Comparison of ENCODE assay signal across 21 mouse cellular contexts in the genomic region with DNA sequence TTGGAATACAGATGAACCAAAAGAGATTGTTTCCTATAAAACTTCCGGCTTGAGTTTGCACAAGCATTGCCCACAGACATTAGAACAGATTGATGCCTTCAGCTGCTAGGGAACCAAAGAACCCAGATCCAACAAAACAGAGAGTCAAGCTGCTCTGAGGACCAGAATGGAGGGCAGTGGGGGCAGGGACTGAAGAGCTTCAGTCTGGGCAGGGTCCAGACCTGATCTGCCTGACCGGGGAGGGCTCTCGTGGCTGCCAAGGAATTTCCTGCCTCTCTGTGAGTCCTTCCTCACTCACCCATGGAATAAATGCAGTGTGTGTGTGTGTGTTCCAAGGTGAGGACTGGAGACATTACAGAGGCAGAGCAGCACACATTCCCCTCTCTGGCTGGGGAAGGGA. TPM values are rescaled to one million over a fixed set of nuclear protein-coding genes. Genes with fewer than 3 reads are reported as not detected.
A peak's percentile ranks its signal among the peaks of the same experiment; 100 is the strongest.
DNase-seq lines count a peak whose midpoint lies in the region; ATAC-seq and TF ChIP-seq lines count a peak whose summit lies in the region.
"Had no signal": no experiment of that assay in that cellular context is flagged by ENCODE, and none has a peak within 500 bp of the region (broad histone marks: within the 10 kb centered on the region; RNA-seq: fewer than 3 reads in every experiment).

No protein-coding gene starts in this region.

- peak; percentile 39 to 59 for DNase-seq in cerebellum, postnatal 10 days
- no peak for DNase-seq in cerebellum, adult 9-11 months
- no peak for DNase-seq in lung, postnatal 25 days (ENCODE audit: low spot score)
- DNase-seq in kidney, postnatal 0 days (ENCODE audit: low spot score) = peak; percentile 9
- DNase-seq in layer of hippocampus, adult 9-10 months (ENCODE audit: low spot score) = peak; percentile 31
- DNase-seq in right cerebral cortex, adult 18-20 months = no peak
- DNase-seq in adrenal gland, postnatal 4 days (ENCODE audit: low spot score in 2 of 2) = no peak
- DNase-seq: adrenal gland, adult 2 months; cerebellum, adult 11-12 months; gastrocnemius, postnatal 25 days; lung, adult 18-20 months; retina, postnatal 1 day; thymus, adult 18-20 months had no signal

- no peak overlapping the region for H3K9ac ChIP-seq in lung, embryonic 15.5 days
- no peak overlapping the region for H3K9ac ChIP-seq in kidney, postnatal 0 days (ENCODE audit: low read depth, low read length)
- H3K9ac ChIP-seq: embryonic facial prominence, embryonic 13.5 days; hindbrain, embryonic 13.5 days; limb, embryonic 15.5 days had no signal

- H3K4me3 ChIP-seq in lung, embryonic 15.5 days = no peak overlapping the region
- H3K4me3 ChIP-seq in kidney, postnatal 0 days (replicated peaks; ENCODE audit: low read depth, low read length) = no peak overlapping the region
- H3K4me3 ChIP-seq: embryonic facial prominence, embryonic 13.5 days; hindbrain, embryonic 13.5 days; limb, embryonic 15.5 days; megakaryocyte, embryonic 14.5 days had no signal

- no peaks in the 10 kb centered on the region for H3K27me3 ChIP-seq in lung, embryonic 15.5 days
- H3K27me3 ChIP-seq in kidney, postnatal 0 days (ENCODE audit: insufficient read depth, low read length) = no peaks in the 10 kb centered on the region
- H3K27me3 ChIP-seq: embryonic facial prominence, embryonic 13.5 days; hindbrain, embryonic 13.5 days; limb, embryonic 15.5 days had no signal

- H3K4me2 ChIP-seq in lung, embryonic 15.5 days = no peak overlapping the region
- H3K4me2 ChIP-seq in kidney, postnatal 0 days (ENCODE audit: low read length) = no peak overlapping the region
- H3K4me2 ChIP-seq: embryonic facial prominence, embryonic 13.5 days; hindbrain, embryonic 13.5 days; limb, embryonic 15.5 days had no signal

- H3K4me1 ChIP-seq in lung, embryonic 15.5 days = peaks cover 7% of the 10 kb centered on the region; the same call in 1 of the 2 replicates
- 0 out of 2 replicates have a peak, but pooled peaks cover 6% of the 10 kb centered on the region for H3K4me1 ChIP-seq in kidney, postnatal 0 days (replicated peaks; ENCODE audit: insufficient read depth, low read length)
- H3K4me1 ChIP-seq: hindbrain, embryonic 13.5 days; limb, embryonic 15.5 days; megakaryocyte, embryonic 14.5 days had no signal

- H3K36me3 ChIP-seq in lung, embryonic 15.5 days = no peaks in the 10 kb centered on the region
- no peaks in the 10 kb centered on the region for H3K36me3 ChIP-seq in kidney, postnatal 0 days (ENCODE audit: insufficient read depth, low read length)
- H3K36me3 ChIP-seq: embryonic facial prominence, embryonic 13.5 days; G1E; hindbrain, embryonic 13.5 days; limb, embryonic 15.5 days had no signal

- H3K27ac ChIP-seq in lung, embryonic 15.5 days = 0 out of 2 replicates have a peak overlapping the region, but pooled peaks have one; percentile 14
- H3K27ac ChIP-seq in kidney, postnatal 0 days = peak overlapping the region; percentile 37; the same call in 1 of the 2 replicates
- H3K27ac ChIP-seq: embryonic facial prominence, embryonic 13.5 days; hindbrain, embryonic 13.5 days; limb, embryonic 15.5 days had no signal

- H3K9me3 ChIP-seq in lung, embryonic 15.5 days = no peaks in the 10 kb centered on the region
- H3K9me3 ChIP-seq in kidney, postnatal 0 days (replicated peaks; ENCODE audit: low read length) = no peaks in the 10 kb centered on the region
- H3K9me3 ChIP-seq: embryonic facial prominence, embryonic 13.5 days; G1E; hindbrain, embryonic 13.5 days; limb, embryonic 15.5 days had no signal

- no peak for TF ChIP-seq CTCF in kidney, postnatal 0 days (IDR thresholded peaks at IDR 0.05; ENCODE audit: low read depth)

- no peak for ATAC-seq in lung, embryonic 15.5 days (ENCODE audit: borderline replicate concordance, extremely low read depth, low FRiP score, low TSS enrichment)
- no peak for ATAC-seq in kidney, postnatal 0 days (replicated peaks; ENCODE audit: low FRiP score, low read depth)
- ATAC-seq: CD4-positive, CD25-positive, alpha-beta regulatory T cell, adult 4 months; midbrain, embryonic 16.5 days had no signal

- 26% methylated on average over 3 of the region's 3 CpGs for WGBS in lung, embryonic 15.5 days
- WGBS in kidney, postnatal 0 days = 33% methylated on average over 3 of the region's 3 CpGs

RNA-seq across cellular contexts. Expression of a gene that starts 17.2 kb away (rescaled TPM):
- 4.0 and 6.1 TPM in 2 replicates for polyA plus RNA-seq in lung, embryonic 15.5 days (2015; fragmentation: Nextera tagmentation; extraction: Ambion mirVana)
- polyA plus RNA-seq in kidney, postnatal 0 days (2015; fragmentation: Nextera tagmentation; extraction: Ambion mirVana) = 2.9 and 3.9 TPM in 2 replicates
- total RNA-seq in adrenal gland, postnatal 4 days (2021) = under 1 TPM; 0.54 to 0.59 TPM
- total RNA-seq: adrenal gland, adult 2 months; G1E had no signal
- polyA plus RNA-seq: adrenal gland, adult 2 months; CD4-positive, CD25-positive, alpha-beta regulatory T cell, adult 4 months; G1E had no signal

RNA-seq across cellular contexts. Expression of a gene that starts 17.8 kb away (rescaled TPM):
- 52.1 and 54.7 TPM in 2 replicates for polyA plus RNA-seq in lung, embryonic 15.5 days (2015; fragmentation: Nextera tagmentation; extraction: Ambion mirVana)
- 79.6 and 84.5 TPM in 2 replicates for polyA plus RNA-seq in kidney, postnatal 0 days (2015; fragmentation: Nextera tagmentation; extraction: Ambion mirVana)
- total RNA-seq in adrenal gland, postnatal 4 days (2021) = 10 to 100 TPM; 32.1 to 33.7 TPM

RNA-seq across cellular contexts. Expression of a gene that starts 26.3 kb away (rescaled TPM):
- 3.2 and 3.7 TPM in 2 replicates for polyA plus RNA-seq in lung, embryonic 15.5 days (2015; fragmentation: Nextera tagmentation; extraction: Ambion mirVana)
- 1.8 and 2.3 TPM in 2 replicates for polyA plus RNA-seq in kidney, postnatal 0 days (2015; fragmentation: Nextera tagmentation; extraction: Ambion mirVana)
- total RNA-seq in adrenal gland, postnatal 4 days (2021) = 1 to 10 TPM; 1.4 to 3.3 TPM
- polyA plus RNA-seq: CD4-positive, CD25-positive, alpha-beta regulatory T cell, adult 4 months; G1E had no signal

Comparison
In these comparisons a context has a peak if more than half of its experiments do, and no peak if none do; other contexts are left out.
1. DNase-seq: peak in cerebellum, postnatal 10 days (2 of 2), kidney, postnatal 0 days (single experiment) and layer of hippocampus, adult 9-10 months (single experiment); none in cerebellum, adult 9-11 months (single experiment), lung, postnatal 25 days (single experiment), right cerebral cortex, adult 18-20 months (single experiment) and adrenal gland, postnatal 4 days (0 of 2).